Mouse (Mus musculus): ENCODE measurements around the gene 1700020L24Rik.

DNA sequence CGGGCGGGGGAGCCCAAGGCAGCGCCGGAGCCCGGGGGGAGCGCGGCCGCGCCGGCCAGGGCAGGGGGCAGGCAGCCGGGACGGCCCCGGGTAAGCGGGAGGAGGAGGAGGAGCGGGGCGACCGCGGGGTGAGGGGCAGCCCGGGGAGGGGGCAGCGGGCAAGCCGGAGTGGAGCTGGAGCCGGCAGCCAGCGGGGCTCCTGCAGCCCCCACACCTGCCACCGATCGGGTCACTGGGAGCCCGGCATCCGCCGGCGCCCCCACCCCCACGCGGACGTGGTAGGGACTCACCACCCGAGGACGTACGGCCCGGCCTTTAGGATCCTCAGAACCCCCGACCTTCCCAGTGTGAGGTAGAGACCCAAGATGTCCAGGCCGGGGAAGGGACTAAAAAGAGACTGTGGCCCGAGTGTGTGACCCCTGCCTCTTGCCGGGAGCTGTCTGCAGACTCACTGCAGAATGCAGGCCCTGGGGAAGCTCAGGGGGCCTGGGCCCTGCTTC is 27.6 kb upstream of the 1700020L24Rik start:
- TF ChIP-seq CTCF (IDR thresholded peaks at IDR 0.05) (no peak), EP300 (IDR thresholded peaks at IDR 0.05) (no peak)

Data from lung, postnatal 0 days (tissue).